Mouse (Mus musculus) lung, postnatal 25 days (tissue): Measurements from ENCODE around the gene Dnajc27.
A peak's percentile ranks its signal among the peaks of the same experiment; 100 is the strongest.

ENCODE experiments used
- DNase-seq: peaks from one replicate; pipeline ENCODE4 v3.0.0; 2022; ENCODE audit warnings: low spot score

Dnajc27 gene

GRCm38 (mm10) chr12:4080311-4080710, 2.1 kb upstream of the Dnajc27 start:
- DNase-seq: peak; percentile 68

- DNase-seq: no peak
Observed at GRCm38 (mm10) chr12:4083441-4083840, 1.1 kb downstream of the Dnajc27 start.

- peak; percentile 37 for DNase-seq
Observed at GRCm38 (mm10) chr12:4107383-4107782, 25.0 kb downstream of the Dnajc27 start.

DNA sequence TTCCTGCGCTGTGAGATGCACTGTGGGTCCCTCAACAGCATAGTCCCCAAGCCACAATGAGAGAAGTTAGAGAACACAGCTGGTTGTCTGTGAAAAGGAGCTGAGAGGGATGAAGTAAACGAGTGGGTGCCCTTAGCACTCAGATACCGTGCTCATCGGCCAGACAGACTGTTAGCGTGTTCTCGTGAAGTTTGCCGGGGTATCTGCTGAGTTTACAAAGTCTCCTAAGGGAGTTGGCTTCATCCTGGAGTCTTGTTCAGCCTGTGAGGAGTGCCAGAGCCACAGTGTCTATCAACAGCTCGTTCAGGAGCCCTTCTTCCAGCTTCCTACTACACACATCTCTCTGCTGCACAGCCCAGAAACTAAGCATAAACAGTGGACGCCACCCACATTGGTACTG, 33.7 kb downstream of the Dnajc27 start:
- DNase-seq: no peak

GRCm38 (mm10) chr12:4117136-4117535, 34.8 kb downstream of the Dnajc27 start:
- DNase-seq: no peak

DNA sequence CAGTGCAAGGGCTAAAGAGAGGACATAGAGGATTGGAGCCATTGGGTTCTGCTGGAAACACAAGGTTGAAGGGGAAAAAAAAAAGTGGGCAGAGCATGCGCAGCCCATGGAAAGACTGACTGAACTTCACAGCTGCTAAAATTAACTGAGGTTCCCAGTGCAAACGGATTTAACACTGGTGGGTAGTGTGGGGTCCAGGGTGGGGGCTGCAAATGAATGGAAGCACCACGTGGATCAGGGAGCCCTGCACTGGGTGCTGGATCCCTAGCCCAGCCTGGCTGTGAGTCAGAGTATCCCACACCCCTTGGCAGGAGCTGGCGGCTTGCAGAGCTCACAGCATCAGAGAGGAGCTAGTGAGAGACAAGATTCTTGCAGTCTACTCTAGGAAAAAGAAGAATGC, 35.2 kb downstream of the Dnajc27 start:
- DNase-seq: no peak

GRCm38 (mm10) chr12:4127346-4127745, 45.0 kb downstream of the Dnajc27 start:
- DNase-seq: no peak

DNA sequence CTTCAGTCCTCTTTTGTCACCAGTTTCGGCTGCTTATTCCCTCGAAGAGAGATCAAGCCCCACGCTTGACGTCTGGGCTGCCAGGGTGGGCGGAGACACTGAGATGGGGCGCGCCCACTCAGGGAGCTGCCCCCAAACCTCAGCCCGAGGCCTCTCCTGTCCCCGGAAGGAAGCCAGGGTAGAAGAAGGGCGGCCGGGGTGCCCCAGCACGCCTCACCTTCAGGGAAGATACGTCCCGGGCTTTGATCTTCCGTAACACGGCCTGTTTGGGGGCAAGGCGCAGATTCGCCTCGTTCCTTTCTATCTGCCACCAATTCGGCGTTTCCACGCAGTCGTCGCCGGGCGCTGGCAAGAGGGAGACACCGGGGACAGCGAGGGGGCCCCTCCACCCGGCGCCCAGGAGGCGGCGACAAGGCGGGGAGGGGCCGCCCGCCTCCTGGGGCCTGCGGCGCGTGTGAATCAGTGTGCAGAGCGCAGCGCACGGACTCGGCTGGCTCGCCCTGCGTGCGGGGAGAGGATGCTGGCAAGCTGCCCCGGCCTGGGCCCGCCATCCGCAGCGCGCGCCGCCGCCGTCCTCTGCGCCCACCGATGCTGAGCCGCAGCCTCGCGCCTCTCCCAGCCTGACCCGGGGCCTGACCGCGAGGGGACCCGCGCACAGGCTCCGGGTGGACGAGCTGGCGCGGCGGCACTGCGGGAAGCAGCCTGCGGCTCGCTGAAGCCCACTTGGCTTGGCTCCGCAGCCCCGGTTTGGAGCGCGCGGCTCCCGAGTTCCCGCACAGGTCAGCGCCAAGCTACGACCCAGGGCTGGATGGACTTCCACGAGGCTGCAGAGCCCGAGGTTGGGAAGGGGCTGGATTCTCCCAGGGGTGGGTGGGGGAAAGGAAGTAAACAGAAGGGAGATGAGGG, 50.8 kb downstream of the Dnajc27 start, which contains the start of gene Adcy3:
TSS of gene Adcy3 (plus strand) at position 163 of the 906 bp plus-strand sequence.
- DNase-seq: peak; percentile 41

- no peak for DNase-seq
Observed at GRCm38 (mm10) chr12:4133847-4134212, 51.4 kb downstream of the Dnajc27 start.

DNA sequence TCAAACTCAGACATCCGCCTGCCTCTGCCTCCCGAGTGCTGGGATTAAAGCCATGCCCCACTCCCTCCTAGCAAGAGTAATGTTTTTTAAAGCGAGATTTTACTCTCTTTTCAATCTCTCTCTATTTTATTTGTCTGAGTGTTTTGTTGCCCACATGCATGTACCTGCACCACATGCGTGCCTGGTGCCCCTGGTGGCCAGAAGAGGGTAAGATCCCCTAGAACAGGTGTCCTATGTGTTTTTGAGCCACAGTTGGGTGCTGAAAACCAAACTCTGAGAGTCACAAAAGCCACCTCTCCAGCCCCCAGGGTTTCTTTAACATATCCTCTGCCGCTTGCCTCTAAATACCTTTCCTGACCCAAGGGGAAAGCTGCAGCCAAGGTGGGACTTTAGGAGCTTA, 60.8 kb downstream of the Dnajc27 start:
- no peak for DNase-seq

- no peak for DNase-seq
Observed at GRCm38 (mm10) chr12:4150936-4151335, 68.6 kb downstream of the Dnajc27 start.

GRCm38 (mm10) chr12:4151969-4152368, 69.6 kb downstream of the Dnajc27 start:
- DNase-seq: no peak

GRCm38 (mm10) chr12:4157466-4157865, 75.1 kb downstream of the Dnajc27 start:
- DNase-seq: no peak

DNA sequence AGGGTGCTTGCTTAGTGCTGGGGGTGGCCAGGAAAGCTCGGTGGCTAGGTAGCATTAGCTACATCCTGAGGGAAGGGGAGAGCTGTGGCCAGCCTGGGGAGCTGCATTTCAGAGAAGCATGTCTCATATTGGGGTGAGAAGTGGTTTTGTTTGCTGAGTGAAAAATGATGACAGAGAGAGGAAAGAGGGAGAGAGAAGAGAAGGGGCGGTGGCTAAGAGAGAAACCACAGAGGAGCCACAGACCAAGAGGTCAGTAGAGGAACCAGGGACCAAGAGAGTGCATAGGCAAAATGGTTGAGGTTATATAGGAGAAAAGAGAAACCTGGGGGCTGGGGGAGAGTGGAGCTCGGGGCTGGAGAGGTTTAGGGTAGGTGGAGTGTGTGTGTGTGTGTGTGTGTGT, 75.8 kb downstream of the Dnajc27 start:
- no peak for DNase-seq

GRCm38 (mm10) chr12:4158868-4159632, 76.7 kb downstream of the Dnajc27 start:
- no peak for DNase-seq
